Mouse (Mus musculus): ENCODE measurements around the gene Ceacam18.
"Not testable (repeated sequence)": the region's sequence is repeated elsewhere in the genome, so short reads cannot be mapped to it uniquely, and the experiment has no call there.

Gene Ceacam18

DNA sequence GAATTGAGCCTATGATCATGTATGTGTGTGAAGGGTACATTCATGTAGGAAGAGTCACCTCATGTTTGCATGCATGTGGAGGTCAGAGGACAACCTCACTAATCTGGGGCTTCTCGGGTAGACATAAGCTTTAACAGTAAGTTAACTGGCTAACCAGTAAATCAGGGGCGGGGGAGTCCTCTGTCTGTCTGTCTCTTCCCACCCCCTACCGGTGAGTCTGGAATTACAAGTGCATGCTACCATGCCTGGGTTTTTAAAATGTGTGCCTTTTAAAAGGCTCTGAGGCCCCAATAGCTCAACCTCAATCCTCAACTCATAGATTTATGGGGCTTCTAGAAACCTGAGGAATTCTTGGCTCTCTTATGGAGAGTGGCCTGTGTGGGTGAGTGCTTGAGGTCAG is 34.1 kb downstream of the Ceacam18 start:
- DNase-seq (ENCODE audit: low spot score in 2 of 2): peak in 1 of 2 experiments; percentile 62

DNA sequence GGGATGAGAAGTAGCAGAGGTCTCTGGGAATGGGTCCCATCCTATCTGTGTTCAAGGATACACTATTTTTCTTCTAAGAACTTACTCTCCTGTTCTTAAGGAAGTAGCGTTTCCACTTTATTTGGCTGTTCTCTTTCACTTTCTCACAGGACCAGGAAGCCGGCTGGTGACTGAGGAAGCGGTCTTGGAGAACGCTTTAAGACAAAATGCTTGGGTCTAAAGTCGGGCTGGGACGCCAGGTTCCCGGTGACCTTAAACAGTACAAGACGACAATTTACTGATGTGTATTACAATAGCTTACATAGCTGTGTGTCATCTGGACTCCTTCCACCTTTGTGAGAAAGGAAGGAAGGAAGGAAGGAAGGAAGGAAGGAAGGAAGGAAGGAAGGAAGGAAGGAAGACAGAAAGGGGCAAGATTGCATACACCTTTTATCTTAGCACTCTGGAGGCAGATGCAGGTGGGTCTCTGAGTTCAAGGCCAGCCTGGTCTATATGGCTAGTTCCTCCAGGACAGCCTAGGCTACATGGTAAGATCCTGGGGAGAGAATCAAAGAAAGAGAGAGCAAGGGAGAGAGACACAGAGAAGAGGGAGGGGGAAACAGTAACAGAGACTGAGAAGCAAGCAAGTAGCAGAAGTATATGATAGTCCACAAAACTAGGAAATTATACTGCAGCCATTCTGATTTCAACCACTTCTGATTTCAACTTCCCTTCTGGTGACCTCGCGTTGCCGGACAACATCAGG is 36.7 kb downstream of the Ceacam18 start:
- DNase-seq (ENCODE audit: low spot score in 2 of 2): no peak

DNA sequence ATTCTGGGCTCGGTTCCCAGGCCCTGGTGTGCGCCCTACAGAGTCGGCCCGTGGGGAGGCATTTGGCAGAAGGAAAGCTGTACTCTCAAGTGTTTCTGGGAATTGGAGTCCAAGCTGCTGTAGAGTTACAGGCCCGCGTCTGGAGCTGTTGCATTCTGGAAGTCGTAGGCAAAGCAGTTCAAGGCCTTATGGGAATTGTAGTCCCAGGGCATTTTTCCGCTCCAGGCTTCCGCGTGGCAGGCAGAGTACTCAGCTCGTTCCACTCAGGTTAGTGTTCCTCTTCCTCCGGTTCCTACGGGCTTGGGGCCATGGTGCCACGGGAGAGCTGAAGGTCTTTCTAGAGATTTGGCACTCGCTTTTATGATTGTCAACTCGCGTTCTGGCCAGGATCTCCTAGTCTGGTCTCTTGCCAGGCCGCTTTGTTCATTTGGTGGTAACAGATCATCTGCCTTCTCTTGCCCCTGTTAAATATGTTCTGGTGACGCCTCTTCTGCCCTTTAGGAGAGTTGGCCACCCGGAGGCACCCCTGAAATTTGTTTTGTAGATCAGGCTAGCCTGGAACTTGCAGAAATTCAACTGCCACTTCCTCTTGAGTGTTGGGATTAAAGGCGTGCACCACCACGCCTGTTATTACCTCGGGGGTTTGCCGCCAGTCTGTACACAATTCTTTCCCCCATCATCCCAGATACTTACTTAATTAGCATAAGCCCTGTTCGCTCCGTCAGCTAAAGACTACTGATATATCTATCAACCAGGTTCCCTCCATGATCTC is 37.5 kb downstream of the Ceacam18 start, which contains the start of gene Ctu1:
Gene Ctu1 (plus strand): TSS at position 208 of the 772 bp plus-strand sequence.
- peak; percentile 53 to 78 for DNase-seq (ENCODE audit: low spot score in 2 of 2)

DNA sequence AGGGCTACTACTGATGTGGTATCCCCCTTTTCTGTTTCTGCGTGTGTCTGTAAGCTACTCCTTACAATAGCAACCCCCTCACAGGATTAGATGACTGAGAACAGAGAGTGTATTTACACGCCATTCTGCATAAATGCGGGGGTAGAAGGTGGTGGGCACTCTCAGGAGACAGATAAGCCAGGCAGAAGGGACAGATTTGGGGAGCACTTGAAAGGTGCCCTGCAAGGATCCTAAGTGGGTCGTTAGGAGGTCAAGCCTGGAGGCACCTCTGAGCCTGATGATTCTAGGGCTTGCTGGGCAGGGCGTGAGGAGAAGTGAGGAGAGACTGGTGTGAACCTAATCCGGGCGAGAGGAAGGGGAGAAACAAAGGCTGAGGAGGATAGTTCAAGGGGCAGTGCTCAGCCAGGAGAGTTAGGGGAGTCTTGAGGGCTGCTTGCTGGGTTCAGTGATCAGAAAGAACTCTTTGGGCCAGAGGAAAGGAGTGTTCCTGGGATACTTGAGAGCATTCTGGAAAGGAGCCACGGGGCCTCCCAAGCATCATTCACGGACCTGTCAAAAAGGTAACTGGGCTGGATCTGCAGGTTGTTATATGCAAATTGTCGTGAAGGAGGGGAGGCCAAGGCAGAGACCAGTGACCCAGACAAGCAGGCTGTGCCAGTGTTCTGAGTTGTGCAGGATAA is 38.2 kb downstream of the Ceacam18 start:
- no peak for DNase-seq (ENCODE audit: low spot score in 2 of 2)

DNA sequence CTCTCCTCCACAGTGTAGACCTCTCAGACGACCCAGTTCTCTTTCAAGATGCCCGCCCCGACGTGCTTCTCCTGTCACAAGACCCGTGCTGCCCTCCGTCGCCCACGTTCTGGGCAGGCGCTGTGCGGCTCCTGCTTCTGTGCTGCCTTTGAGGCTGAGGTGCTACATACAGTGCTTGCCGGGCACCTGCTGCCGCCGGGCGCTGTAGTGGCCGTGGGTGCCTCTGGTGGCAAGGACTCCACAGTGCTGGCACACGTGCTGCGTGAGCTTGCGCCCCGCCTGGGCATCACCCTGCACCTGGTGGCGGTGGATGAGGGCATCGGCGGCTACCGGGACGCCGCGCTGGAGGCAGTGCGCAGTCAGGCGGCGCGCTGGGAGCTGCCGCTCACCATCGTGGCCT is 40.6 kb downstream of the Ceacam18 start:
- no peak for DNase-seq (ENCODE audit: low spot score in 2 of 2)

DNA sequence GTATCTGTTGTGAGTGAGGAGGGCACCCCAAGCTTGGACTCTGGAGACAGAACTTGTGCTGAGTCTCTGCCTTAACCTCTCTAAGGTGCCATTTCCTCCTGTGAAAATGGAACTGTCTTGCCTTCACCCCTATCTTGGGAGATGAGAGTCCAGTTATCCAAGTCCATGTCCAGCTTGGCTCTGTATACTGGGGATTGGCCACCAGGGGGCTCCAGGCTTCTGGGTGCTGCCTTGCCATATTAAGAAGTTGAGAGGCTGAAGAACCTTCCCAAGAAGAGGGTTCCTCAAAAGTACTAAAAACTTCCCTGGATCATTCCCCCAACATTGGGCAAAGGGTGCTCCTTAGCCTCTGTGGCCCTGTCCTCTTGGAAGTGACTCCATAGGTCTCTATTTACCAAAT is 44.0 kb downstream of the Ceacam18 start:
- DNase-seq (ENCODE audit: low spot score in 2 of 2): peak in 1 of 2 experiments; percentile 57

DNA sequence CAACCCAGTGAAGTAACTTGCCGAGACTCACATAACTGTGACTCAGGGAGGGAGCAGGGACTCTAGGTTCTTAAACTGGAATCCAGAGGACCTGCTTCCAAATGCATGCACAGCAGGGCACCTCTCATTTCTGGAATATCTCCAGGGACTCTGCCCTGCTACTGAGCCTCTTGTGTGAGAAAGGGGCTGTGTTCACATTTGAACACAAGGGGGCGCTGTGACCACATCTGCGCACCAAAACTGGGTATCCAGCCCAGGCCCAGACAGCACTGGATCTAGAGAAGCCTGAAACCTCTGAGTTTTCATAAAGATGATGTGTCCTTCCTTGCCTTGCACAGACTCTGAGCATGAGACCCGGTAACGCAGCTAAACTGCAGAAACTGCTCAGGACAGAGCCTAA is 46.5 kb downstream of the Ceacam18 start:
- DNase-seq (ENCODE audit: low spot score in 2 of 2): peak; percentile 19 to 67

DNA sequence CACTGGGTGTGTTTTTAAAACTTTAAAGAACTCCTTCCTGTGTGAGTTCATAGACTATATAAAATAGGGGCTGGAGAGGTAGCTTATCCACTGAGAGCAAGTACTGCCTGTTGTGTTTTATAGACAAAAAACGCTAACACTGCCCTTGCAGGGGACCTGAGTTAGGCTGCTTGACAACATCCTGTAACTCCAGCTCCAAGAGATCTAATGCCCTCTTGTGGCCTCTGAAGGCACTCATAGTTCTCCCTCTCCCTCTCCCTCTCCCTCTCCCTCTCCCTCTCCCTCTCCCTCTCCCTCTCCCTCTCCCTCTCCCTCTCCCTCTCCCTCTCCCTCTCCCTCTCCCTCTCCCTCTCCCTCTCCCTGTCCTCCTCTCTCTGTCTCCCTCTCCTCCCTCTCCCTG is 48.0 kb downstream of the Ceacam18 start:
- not testable (repeated sequence) for DNase-seq (ENCODE audit: low spot score in 2 of 2)

DNA sequence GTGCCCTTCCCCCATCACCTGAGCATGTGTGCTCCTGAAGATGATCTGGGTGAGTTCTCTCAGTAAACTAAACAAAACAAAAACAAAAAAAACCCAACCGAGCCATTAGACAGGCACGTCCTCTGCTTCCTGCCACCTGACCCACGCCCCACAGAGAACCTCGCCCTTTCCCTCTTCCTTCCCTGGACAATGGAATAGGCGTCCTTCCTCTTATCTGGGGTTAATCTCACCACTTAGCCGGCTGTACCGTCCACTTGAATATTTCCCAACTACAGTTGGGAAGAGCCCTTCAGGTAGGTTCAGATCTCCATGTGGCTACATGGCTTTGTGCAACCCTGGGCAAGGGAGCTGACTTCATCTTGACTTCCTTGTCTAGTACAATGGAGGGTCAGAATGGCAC is 50.6 kb downstream of the Ceacam18 start:
- no peak for DNase-seq (ENCODE audit: low spot score in 2 of 2)

DNA sequence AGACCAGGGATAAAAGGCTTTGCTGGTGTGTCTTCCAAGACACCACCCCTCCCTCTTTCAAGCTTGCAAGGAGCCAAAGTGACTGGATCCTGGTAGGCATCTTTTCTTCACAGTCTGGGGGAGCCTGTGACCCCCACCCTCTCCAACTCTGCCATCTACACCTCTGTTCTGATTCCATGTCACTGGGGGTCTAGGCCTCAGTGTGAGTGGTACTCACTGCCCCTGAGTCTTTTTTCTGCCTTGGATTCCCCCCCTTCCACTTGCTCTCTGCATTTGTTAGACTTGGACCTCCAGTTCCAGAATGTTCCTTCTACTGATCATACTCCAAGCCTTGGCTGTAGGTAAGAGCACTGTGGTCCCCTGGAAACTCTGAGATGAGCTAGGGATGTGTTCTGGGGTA is 55.6 kb downstream of the Ceacam18 start, which contains the start of gene Klk14:
Gene Klk14 (plus strand): TSS at position 301 of the 400 bp plus-strand sequence.
- no peak for DNase-seq (ENCODE audit: low spot score in 2 of 2)

All from spleen, postnatal 10 days (tissue).